Mouse (Mus musculus) adrenal gland, postnatal 10 days (tissue): ENCODE results near the gene Cdx4. TPM values are rescaled to one million over a fixed set of nuclear protein-coding genes. Genes with fewer than 3 reads are reported as not detected.

Source experiments
- DNase-seq: peaks from one replicate; pipeline ENCODE4 v3.0.0; 2021; ENCODE audit warnings: mixed read lengths
- long read RNA-seq, 2 experiments: library from polyadenylated mRNA; stranded (forward); transcript quantifications; one replicate each; pipeline ENCODE4 v2.0.0; 2021
- total RNA-seq, 2 experiments: library from RNA; stranded (reverse); gene quantifications; 2 replicates each; pipeline ENCODE4 v1.2.3; 2021

Gene Cdx4
- total RNA-seq, result not detected
- long read RNA-seq, experiment 1, result 0 reads
- long read RNA-seq, experiment 2, result 0 reads

- no peak for DNase-seq
These were observed at the start of gene Cdx4 for GRCm38 (mm10) chrX:103321146-103321545. TSS of gene Cdx4 (plus strand) at chrX:103321398.

GRCm38 (mm10) chrX:103274325-103274724 lies 46.9 kb upstream of the Cdx4 start:
- DNase-seq, result peak; percentile 35

GRCm38 (mm10) chrX:103286899-103287722 lies 34.1 kb upstream of the Cdx4 start:
- DNase-seq, result no peak

- no peak for DNase-seq
These were observed 33.3 kb upstream of the Cdx4 start for GRCm38 (mm10) chrX:103287846-103288377.

GRCm38 (mm10) chrX:103288485-103289330 lies 32.5 kb upstream of the Cdx4 start:
- peak; percentile 2 for DNase-seq

GRCm38 (mm10) chrX:103298937-103299336 lies 22.3 kb upstream of the Cdx4 start:
- DNase-seq, result no peak

GRCm38 (mm10) chrX:103308262-103308661 lies 12.9 kb upstream of the Cdx4 start:
- DNase-seq, result no peak

- no peak for DNase-seq
These were observed 9.5 kb upstream of the Cdx4 start for GRCm38 (mm10) chrX:103311723-103312122.

- no peak for DNase-seq
These were observed 7.1 kb upstream of the Cdx4 start for GRCm38 (mm10) chrX:103314146-103314545.

- no peak for DNase-seq
These were observed 4.7 kb downstream of the Cdx4 start for GRCm38 (mm10) chrX:103325900-103326299.

- DNase-seq, result no peak
These were observed 8.2 kb downstream of the Cdx4 start for GRCm38 (mm10) chrX:103329386-103329785.

- DNase-seq, result no peak
These were observed 10.1 kb downstream of the Cdx4 start for GRCm38 (mm10) chrX:103331125-103331858.

- DNase-seq, result no peak
These were observed 20.3 kb downstream of the Cdx4 start for GRCm38 (mm10) chrX:103341369-103342113.

GRCm38 (mm10) chrX:103355784-103356183 lies 34.6 kb downstream of the Cdx4 start:
- DNase-seq, result no peak

- peak; percentile 79 for DNase-seq
These were observed 35.1 kb downstream of the Cdx4 start, which contains the start of gene Chic1 for GRCm38 (mm10) chrX:103356287-103356686. TSS of gene Chic1 (plus strand) at chrX:103356476.

GRCm38 (mm10) chrX:103356761-103357236 lies 35.6 kb downstream of the Cdx4 start:
- peak; percentile 2 for DNase-seq

- peak; percentile 19 for DNase-seq
These were observed 45.0 kb downstream of the Cdx4 start for GRCm38 (mm10) chrX:103366201-103366600.

- DNase-seq, result no peak
These were observed 47.5 kb downstream of the Cdx4 start for GRCm38 (mm10) chrX:103368650-103369049.

- no peak for DNase-seq
These were observed 50.0 kb downstream of the Cdx4 start for GRCm38 (mm10) chrX:103371221-103371620.

- no peak for DNase-seq
These were observed 50.4 kb downstream of the Cdx4 start for GRCm38 (mm10) chrX:103371627-103372026.

GRCm38 (mm10) chrX:103374250-103374649 lies 53.1 kb downstream of the Cdx4 start:
- DNase-seq, result no peak
